Mouse (Mus musculus) olfactory bulb, adult 2 months (tissue): ENCODE data around the gene Vps35.

Source experiments
- CTCF ChIP-seq: fragments of 200-500 bp; IDR thresholded peaks from 2 replicates; pipeline ENCODE4 v1.5.1; 2012; ENCODE audit warnings: low read depth, mild to moderate bottlenecking, low read length, moderate library complexity; ENCODE audit not compliant: insufficient read depth
- POLR2A ChIP-seq: fragments of 200-500 bp; IDR thresholded peaks from 2 replicates; pipeline ENCODE4 v1.6.1; 2012; ENCODE audit warnings: mild to moderate bottlenecking, low read depth, low read length, moderate library complexity; ENCODE audit not compliant: insufficient read depth

- TF ChIP-seq CTCF (no peak), POLR2A (no peak)
Observed at GRCm38 (mm10) chr8:85298600-85299433, 785 bp downstream of the Vps35 start.
